Mouse (Mus musculus) brain, adult 2 months (tissue): ENCODE measurements around the gene Vapa.
"Not testable (repeated sequence)": the region's sequence is repeated elsewhere in the genome, so short reads cannot be mapped to it uniquely, and the experiment has no call there.

Experiments used
- DNase-seq: peaks from one replicate; pipeline ENCODE4 v3.0.0; 2011; ENCODE audit warnings: low read depth, low spot score

The Vapa gene

DNA sequence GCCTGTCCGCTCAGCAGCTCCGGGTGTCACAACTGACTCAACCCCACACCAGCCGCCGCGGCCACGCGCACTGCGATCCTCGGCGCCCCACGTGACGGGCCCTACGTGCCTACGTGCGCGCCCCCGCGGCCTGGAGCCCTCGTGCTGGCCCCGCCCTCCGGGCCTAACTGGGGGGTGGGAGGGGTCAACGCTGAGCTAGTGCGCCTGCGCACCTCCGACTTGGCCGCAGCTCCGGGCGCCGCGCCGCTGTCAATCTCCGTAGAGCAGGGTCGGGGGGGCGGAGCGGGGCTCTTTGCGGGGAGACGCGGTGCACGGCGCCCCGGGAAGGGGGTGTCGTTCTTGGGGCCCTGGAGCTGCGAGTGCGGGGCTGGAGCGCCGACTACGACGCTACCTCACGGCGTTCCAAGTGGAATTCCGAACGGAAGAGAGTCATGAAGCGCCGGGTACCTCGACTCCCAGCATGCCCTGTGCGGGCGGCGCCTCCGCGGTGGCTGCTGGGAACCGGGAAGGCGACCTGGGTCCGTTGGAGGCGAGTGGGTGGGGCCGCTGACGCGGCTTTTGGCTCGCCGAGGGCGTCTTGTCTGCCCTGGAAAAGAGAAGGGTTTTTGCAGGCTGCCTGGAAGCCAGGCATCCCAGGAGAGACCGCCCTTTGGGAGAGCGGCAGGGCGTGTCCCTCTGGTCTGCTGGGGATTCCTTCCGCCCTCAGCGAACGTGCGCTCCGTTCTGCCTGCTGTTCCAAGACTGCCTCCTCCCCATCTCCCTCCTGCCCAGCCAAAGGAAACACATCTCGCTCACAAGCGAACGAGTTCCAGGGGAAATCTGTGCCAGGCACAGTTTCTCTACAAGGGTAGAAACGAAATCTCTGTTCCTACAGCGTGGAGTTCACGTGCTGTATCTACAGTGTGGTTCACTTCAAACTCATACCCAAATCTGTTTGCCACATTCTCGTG is at the start of gene Vapa:
Vapa (minus strand) TSS at position 93 of the 950 bp plus-strand sequence.
- peak; percentile 99 for DNase-seq

DNA sequence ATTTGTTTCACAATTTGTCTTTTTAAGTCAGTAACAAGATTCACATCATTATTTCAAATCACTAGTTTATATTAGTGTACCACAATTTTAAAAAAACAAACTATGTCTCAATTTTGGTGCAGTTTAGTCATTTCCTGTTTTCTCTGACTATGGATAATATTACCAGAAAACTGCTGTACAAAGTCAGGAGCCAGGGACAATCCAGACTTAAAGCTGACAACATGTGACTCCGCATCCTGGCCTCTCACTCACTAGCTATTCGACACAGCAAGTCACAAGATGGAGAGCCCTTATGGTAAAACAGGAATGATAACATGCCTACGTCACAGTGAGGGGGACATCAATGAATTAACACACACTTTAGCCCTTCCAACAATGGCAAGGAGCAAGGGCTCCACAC is 49.3 kb upstream of the Vapa start:
- no peak for DNase-seq

DNA sequence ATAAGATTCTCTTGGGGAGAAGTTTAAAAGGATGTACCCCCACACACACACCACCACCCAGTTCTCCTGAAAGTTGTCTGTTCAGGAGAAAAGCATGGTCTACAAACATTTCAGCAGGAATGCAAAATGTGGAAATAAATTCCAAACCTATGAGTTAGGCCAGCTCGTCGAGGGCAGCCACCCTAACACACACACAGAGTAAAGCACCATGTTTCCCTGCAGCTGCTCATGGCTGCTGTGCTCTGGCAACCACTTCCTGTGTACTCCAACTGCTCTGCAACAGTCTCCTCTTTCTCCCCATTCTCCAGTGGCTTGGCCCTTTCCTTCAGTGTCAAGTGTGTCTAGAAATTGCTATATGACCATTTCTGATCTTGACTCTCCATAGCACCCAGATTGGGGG is 45.1 kb upstream of the Vapa start:
- no peak for DNase-seq

DNA sequence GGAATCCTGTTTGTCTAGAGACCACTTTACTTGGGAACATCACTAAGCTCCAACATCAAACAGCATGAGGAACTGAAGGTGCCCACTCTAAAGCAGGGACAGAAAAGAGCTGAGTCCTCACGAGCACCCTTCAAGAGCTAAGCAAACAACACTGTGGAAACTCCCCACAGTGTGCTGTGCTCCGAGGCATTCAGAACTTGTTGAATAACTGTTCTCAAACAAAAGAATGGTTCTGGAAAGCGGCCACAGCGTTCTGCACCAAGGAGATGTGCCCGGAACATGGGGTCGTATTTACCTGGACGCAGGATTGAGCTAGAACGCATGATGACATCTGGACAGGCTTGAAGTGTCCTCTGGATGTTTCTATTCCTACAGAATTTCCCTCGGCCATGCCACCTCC is 44.6 kb upstream of the Vapa start:
- no peak for DNase-seq

DNA sequence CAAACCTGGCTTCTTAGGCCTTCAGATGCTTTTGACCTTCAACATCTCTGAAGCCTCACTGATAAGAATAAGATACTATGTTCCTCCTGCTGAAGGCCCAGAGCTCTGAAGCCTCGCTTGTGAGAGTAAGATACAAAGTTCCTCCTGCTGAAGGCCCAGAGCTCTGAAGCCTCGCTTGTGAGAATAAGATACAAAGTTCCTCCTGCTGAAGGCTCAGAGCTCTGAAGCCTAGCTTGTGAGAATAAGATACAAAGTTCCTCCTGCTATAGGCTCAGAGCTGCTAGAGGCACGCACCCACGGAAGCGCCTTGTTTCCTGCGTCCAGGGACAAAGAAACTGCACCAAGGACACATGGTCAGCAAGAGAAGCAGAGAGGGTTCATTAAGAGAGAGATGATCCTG is 43.4 kb upstream of the Vapa start:
- no peak for DNase-seq

DNA sequence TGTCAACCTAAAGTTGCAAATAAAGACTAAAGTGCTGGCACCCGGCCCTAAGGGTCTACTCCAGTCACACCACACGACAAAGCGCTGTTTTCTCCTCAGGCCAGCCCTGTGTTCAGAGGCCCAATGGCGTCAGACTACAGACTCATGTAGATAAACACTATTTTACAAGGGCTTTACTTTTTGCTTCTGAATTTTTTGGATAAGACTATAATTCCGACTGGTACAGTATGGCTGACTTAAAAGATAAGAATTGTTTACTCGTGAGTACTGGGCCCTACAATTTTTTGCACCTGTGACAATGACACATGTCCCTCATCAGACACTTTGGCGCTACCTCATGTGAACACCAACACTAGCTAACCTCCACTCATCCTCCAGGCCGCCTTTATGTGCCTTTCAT is 42.7 kb upstream of the Vapa start:
- no peak for DNase-seq

DNA sequence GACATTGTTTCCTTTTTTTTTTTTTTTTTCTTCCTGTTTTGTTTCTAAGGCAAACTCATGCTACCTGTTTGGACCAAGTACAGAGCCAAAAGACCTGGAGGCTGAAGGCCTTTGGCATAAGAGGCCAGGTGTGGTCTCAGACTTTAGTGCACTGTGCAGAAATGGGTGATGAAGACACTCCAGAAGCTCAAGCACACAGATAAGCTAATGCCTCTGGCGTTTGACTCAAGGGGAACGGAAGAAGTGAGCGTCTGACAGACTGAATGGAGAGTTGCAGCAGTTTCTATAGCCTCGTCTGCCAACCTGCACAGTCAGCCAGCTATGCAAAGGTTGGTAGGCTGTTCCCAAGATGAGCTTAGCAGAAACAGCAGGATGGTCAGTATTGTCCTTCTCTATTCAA is 42.3 kb upstream of the Vapa start:
- DNase-seq, result no peak

DNA sequence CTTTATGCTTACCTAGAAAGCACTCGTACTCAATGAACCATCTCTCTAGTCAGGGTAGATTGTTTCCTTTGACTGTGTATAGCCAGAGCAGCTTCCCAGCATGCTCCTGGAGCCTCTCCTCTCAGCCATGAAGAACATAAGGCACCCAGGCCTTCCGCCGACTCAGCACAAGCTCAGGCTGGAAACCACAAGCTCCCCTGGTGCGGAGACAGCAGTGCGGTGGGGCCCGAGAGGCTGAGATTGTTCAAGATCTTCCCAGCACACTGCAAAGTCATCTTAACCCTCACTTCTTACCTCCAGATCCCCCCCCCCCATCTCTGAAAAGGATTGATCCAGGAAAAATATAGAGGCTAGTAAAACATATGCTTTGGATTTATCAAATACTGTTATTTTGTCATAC is 37.2 kb upstream of the Vapa start:
- no peak for DNase-seq

DNA sequence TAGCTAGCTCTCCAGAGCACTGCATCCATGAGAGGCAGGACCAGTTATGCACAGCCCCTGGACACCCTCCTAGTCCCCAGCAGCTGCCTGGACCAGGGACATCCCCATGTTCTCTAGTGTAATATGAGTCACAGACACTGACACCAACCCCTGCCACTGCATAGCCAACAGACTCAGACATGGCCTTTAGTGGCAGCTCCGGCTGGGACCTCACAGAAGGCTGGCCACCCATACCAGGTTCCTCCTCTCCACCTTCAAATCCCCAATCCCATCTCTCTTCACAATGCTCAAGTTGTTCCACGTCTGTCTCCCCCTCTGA is 35.8 kb upstream of the Vapa start:
- DNase-seq, result no peak

- DNase-seq, result no peak
Observed at GRCm38 (mm10) chr17:65648371-65649174, 35.2 kb upstream of the Vapa start.

GRCm38 (mm10) chr17:65647961-65648360 is 34.6 kb upstream of the Vapa start:
- no peak for DNase-seq

DNA sequence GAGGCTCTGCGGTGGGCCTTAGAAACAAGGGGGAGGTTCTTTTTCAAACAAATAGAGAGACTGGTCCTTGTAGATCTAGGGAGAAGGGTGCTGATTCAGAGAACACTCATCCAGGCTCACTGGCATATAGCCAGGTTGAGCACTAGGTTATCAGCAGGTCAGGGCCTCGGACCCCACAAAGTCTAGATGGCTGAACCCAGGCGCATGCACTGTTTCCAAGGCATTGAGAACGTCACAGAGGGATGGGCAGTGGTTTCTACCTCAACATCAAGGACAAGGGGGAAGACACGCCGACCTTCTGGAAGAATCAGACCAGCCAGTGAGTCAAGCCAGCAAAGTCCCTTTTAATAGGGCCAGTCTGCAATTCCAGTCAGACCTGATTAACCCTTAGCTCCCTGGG is 33.9 kb upstream of the Vapa start:
- DNase-seq, result no peak

GRCm38 (mm10) chr17:65643579-65643978 is 30.2 kb upstream of the Vapa start:
- DNase-seq, result peak; percentile 16

GRCm38 (mm10) chr17:65643051-65643521 is 29.7 kb upstream of the Vapa start:
- DNase-seq, result peak; percentile 92

DNA sequence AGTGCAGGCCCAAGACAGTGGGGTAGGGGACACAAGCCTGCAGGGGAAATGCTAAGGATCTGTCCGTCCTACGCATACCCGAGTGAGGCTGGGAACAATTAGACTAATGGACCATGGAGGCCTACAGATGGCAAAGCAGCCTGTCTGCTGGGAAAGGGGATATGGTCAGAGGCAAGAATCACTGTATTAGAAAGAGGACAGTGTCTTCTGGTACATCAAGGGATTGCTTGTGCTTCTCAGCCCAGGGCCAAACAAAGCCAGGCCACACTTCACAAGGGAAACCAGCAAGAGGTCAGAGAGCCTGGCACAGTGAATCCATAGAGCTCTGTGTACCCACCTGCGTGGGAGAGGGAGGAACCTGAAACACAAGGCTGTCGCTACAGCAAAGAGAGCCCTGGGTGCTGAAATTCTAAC is 29.2 kb upstream of the Vapa start:
- peak; percentile 57 for DNase-seq

- no peak for DNase-seq
Observed at GRCm38 (mm10) chr17:65641734-65642218, 28.4 kb upstream of the Vapa start, which contains the start of gene Txndc2. TSS of gene Txndc2 (minus strand) at chr17:65642168.

DNA sequence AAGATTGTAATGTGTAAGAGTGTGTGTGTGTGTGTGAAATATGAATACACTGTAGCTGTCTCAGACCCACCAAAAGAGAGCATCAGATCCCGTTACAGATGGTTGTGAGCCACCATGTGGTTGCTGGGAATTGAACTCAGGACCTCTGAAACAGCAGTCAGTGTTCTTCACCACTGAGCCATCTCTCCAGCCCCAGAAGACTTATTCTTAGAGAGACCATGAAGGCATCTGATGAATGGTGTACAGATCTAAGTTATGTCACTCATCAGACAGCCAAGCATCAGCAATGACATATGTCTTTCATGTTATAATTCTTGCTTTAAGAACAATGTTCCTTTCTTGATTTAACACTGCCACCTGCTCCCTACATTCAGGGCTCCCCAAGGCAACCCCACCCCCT is 25.8 kb upstream of the Vapa start:
- DNase-seq, result no peak

- DNase-seq, result no peak
Observed at GRCm38 (mm10) chr17:65635715-65636360, 22.5 kb upstream of the Vapa start.

GRCm38 (mm10) chr17:65629943-65630342 is 16.6 kb upstream of the Vapa start:
- DNase-seq, result no peak

GRCm38 (mm10) chr17:65628823-65629532 is 15.6 kb upstream of the Vapa start:
- not testable (repeated sequence) for DNase-seq

DNA sequence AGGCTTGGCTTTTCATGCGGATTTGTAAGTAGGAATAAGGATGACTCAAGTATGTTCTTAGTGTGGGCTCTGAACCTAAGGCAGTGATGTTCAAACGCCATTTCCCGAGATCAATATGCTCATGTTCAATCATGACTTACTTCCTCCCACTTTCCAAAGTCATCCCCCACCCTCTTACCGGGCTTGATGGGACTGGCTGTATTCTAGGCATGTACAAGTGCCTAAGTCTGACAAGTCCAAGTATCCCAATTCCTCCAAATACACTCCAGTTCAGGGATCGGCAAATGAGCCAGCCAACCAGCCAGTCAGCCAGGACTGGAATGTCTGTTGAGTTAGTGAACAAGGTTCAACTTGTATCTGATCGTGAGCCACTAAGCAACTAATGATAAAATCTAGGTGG is 12.9 kb upstream of the Vapa start:
- DNase-seq, result no peak
